Mouse (Mus musculus) mature B cell (primary cell): ENCODE measurements around the gene Cdkn1a.
"Not testable (repeated sequence)": the region's sequence is repeated elsewhere in the genome, so short reads cannot be mapped to it uniquely, and the experiment has no call there.

Experiments used
- in situ Hi-C: fragments of 300-500 bp; cut with MboI; formaldehyde crosslinking; loops from 2 replicates; pipeline ENCODE4 v1.14.3; 2019

Gene Cdkn1a

GRCm38 (mm10) chr17:29057961-29058360, 32.8 kb upstream of the Cdkn1a start:
- in situ Hi-C loops, result no loop called here

GRCm38 (mm10) chr17:29058487-29058886, 32.3 kb upstream of the Cdkn1a start:
- in situ Hi-C loops, result no loop called here

GRCm38 (mm10) chr17:29059581-29059980, 31.2 kb upstream of the Cdkn1a start:
- in situ Hi-C loops, result no loop called here

GRCm38 (mm10) chr17:29060946-29061345, 29.8 kb upstream of the Cdkn1a start:
- in situ Hi-C loops, result no loop called here

- in situ Hi-C loops, result no loop called here
These were observed 28.4 kb upstream of the Cdkn1a start for GRCm38 (mm10) chr17:29062119-29063035.

GRCm38 (mm10) chr17:29063121-29063987, 27.4 kb upstream of the Cdkn1a start:
- in situ Hi-C loops, result no loop called here

- in situ Hi-C loops, result no loop called here
These were observed 26.8 kb upstream of the Cdkn1a start for GRCm38 (mm10) chr17:29063988-29064285.

GRCm38 (mm10) chr17:29065245-29065940, 25.4 kb upstream of the Cdkn1a start:
- in situ Hi-C loops, result no loop called here

- in situ Hi-C loops, result no loop called here
These were observed 24.8 kb upstream of the Cdkn1a start for GRCm38 (mm10) chr17:29065971-29066370.

- in situ Hi-C loops, result not testable (repeated sequence)
These were observed 23.4 kb upstream of the Cdkn1a start for GRCm38 (mm10) chr17:29067416-29067815.

- in situ Hi-C loops, result no loop called here
These were observed 22.9 kb upstream of the Cdkn1a start for GRCm38 (mm10) chr17:29067847-29068246.

- in situ Hi-C loops, result no loop called here
These were observed 21.7 kb upstream of the Cdkn1a start for GRCm38 (mm10) chr17:29069063-29069462.

- in situ Hi-C loops, result no loop called here
These were observed 19.0 kb upstream of the Cdkn1a start for GRCm38 (mm10) chr17:29071820-29072219.

GRCm38 (mm10) chr17:29072701-29073307, 18.0 kb upstream of the Cdkn1a start:
- in situ Hi-C loops, result no loop called here

GRCm38 (mm10) chr17:29073313-29073712, 17.5 kb upstream of the Cdkn1a start:
- in situ Hi-C loops, result no loop called here

- in situ Hi-C loops, result no loop called here
These were observed 16.7 kb upstream of the Cdkn1a start for GRCm38 (mm10) chr17:29074085-29074484.

GRCm38 (mm10) chr17:29076235-29076634, 14.5 kb upstream of the Cdkn1a start:
- in situ Hi-C loops, result no loop called here

GRCm38 (mm10) chr17:29077786-29078509, 12.8 kb upstream of the Cdkn1a start:
- in situ Hi-C loops, result no loop called here

GRCm38 (mm10) chr17:29078519-29079383, 12.0 kb upstream of the Cdkn1a start:
- in situ Hi-C loops, result no loop called here
